Mouse (Mus musculus): ENCODE results near the gene Shox2.

The Shox2 gene

GRCm38 (mm10) chr3:66959972-66960371, 21.6 kb downstream of the Shox2 start:
- DNase-seq: no peak

- DNase-seq: no peak
Observed at GRCm38 (mm10) chr3:66955126-66955525, 26.4 kb downstream of the Shox2 start.

- no peak for DNase-seq
Observed at GRCm38 (mm10) chr3:66939675-66940074, 41.9 kb downstream of the Shox2 start.

DNA sequence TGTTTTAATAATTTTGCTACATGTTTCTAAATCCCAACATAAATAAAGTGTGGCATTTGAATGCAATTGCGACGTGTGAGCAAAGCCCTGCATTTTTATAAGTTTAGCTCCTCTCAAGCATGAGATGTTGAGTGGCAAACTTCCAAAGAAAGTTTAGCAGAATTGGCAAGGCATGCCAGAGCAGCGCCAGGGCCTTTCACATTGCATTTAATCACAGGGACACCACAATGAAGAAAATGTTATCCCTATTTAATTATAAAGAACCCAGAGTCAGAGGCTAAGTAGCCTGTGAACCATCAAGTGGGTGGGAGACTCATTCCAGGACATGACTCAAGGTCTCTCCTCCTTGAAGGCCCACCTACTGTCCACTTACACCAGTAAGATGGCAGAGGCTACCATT, 59.1 kb downstream of the Shox2 start:
- DNase-seq: no peak
